20 mouse cellular contexts compared by ENCODE assay signal in genomic region chr2:145396579-145396978, GRCm38 (mm10).
A peak's percentile ranks its signal among the peaks of the same experiment; 100 is the strongest.
DNase-seq lines count a peak whose midpoint lies in the region; ATAC-seq and TF ChIP-seq lines count a peak whose summit lies in the region.
"Had no signal": no experiment of that assay in that cellular context is flagged by ENCODE, and none has a peak within 500 bp of the region (broad histone marks: within the 10 kb centered on the region; RNA-seq: fewer than 3 reads in every experiment).

No protein-coding gene starts in this region.

- 50% methylated on average over 7 of the region's 7 CpGs for WGBS in cerebellum, adult 2 months
- WGBS in midbrain, embryonic 14.5 days: 36% methylated on average over 7 of the region's 7 CpGs

- no peak overlapping the region for H3K9ac ChIP-seq in midbrain, embryonic 14.5 days (replicated peaks; ENCODE audit: low read length)
- H3K9ac ChIP-seq: forebrain, embryonic 15.5 days; intestine, embryonic 15.5 days; limb, embryonic 13.5 days; liver, postnatal 0 days; neural tube, embryonic 13.5 days had no signal

- H3K36me3 ChIP-seq in midbrain, embryonic 14.5 days (ENCODE audit: control insufficient read depth, insufficient read depth, low read length): no peaks in the 10 kb centered on the region
- H3K36me3 ChIP-seq: forebrain, embryonic 15.5 days; intestine, embryonic 15.5 days; limb, embryonic 13.5 days; neural tube, embryonic 13.5 days had no signal

- no peak overlapping the region for H3K4me2 ChIP-seq in midbrain, embryonic 14.5 days (ENCODE audit: low read length)
- H3K4me2 ChIP-seq: forebrain, embryonic 15.5 days; intestine, embryonic 15.5 days; limb, embryonic 13.5 days; neural tube, embryonic 13.5 days had no signal

- peaks cover 4% of the 10 kb centered on the region; the same call in 1 of the 2 replicates for H3K4me1 ChIP-seq in cerebellum, adult 2 months (ENCODE audit: control insufficient read depth, insufficient read depth, low read length)
- H3K4me1 ChIP-seq in midbrain, embryonic 14.5 days (ENCODE audit: control insufficient read depth, insufficient read depth, low read length): peaks cover 9% of the 10 kb centered on the region; the same call in 1 of the 2 replicates
- H3K4me1 ChIP-seq: intestine, embryonic 15.5 days had no signal

- peak; percentile 35 to 51 for DNase-seq in cerebellum, postnatal 14 days
- no peak for DNase-seq in cerebellum, adult 2 months
- DNase-seq in left cerebral cortex, postnatal 4 days: peak; percentile 48
- no peak for DNase-seq in left cerebral cortex, adult 11 months (ENCODE audit: low spot score)
- DNase-seq in forelimb bud, embryonic 11.5 days (ENCODE audit: low read depth, low spot score): peak; percentile 28
- DNase-seq in midbrain, embryonic 14.5 days: peak; percentile 41
- no peak for DNase-seq in thymus, adult 18-20 months
- no peak for DNase-seq in gastrocnemius, postnatal 36 days
- DNase-seq: adrenal gland, postnatal 25 days; cerebellum, adult 11 months; gastrocnemius, postnatal 14 days; kidney, postnatal 4 days; layer of hippocampus, postnatal 36 days; liver, postnatal 0 days; right cerebral cortex, adult 18-20 months had no signal

- intact Hi-C loops in left cerebral cortex, postnatal 4 days (cut with DNase I): no loop called here
- intact Hi-C loops in gastrocnemius, postnatal 36 days (cut with DNase I): no loop called here

- no peaks in the 10 kb centered on the region for H3K9me3 ChIP-seq in midbrain, embryonic 14.5 days (ENCODE audit: control insufficient read depth, low read length)
- H3K9me3 ChIP-seq: forebrain, embryonic 15.5 days; intestine, embryonic 15.5 days; limb, embryonic 13.5 days; neural tube, embryonic 13.5 days had no signal

- TF ChIP-seq POLR2A in cerebellum, adult 2 months (IDR thresholded peaks at IDR 0.05; ENCODE audit: borderline replicate concordance, insufficient read depth, low read length): no peak

- ATAC-seq in midbrain, embryonic 14.5 days (ENCODE audit: low FRiP score, low TSS enrichment): peak; percentile 38; the same call in 1 of the 2 replicates
- ATAC-seq: forebrain, embryonic 15.5 days; intestine, embryonic 15.5 days; liver, postnatal 0 days had no signal

- no peak for TF ChIP-seq CTCF in cerebellum, adult 2 months (IDR thresholded peaks at IDR 0.05; ENCODE audit: borderline replicate concordance, insufficient read depth, low read depth, low read length)

- H3K27ac ChIP-seq in cerebellum, adult 2 months (ENCODE audit: insufficient read depth, low read length): no peak overlapping the region
- peak overlapping the region; percentile 14; the same call in 1 of the 2 replicates for H3K27ac ChIP-seq in midbrain, embryonic 14.5 days (replicated peaks; ENCODE audit: low read depth, low read length)
- H3K27ac ChIP-seq: forebrain, embryonic 15.5 days; intestine, embryonic 15.5 days; limb, embryonic 13.5 days; macrophage had no signal

- H3K4me3 ChIP-seq in cerebellum, adult 2 months (replicated peaks; ENCODE audit: insufficient read depth, low read depth, low read length): no peak overlapping the region
- no peak overlapping the region for H3K4me3 ChIP-seq in midbrain, embryonic 14.5 days (replicated peaks; ENCODE audit: low read depth, low read length)
- H3K4me3 ChIP-seq: forebrain, embryonic 15.5 days; intestine, embryonic 15.5 days; limb, embryonic 13.5 days; neural tube, embryonic 13.5 days had no signal

- H3K27me3 ChIP-seq in cerebellum, adult 2 months (ENCODE audit: control insufficient read depth, insufficient read depth, low read length): no peaks in the 10 kb centered on the region
- H3K27me3 ChIP-seq in midbrain, embryonic 14.5 days (ENCODE audit: control insufficient read depth, insufficient read depth, low read length): no peaks in the 10 kb centered on the region
- H3K27me3 ChIP-seq: forebrain, embryonic 15.5 days; intestine, embryonic 15.5 days; limb, embryonic 13.5 days; neural tube, embryonic 13.5 days had no signal

Comparison
In these comparisons a context has a peak if more than half of its experiments do, and no peak if none do; other contexts are left out.
1. DNase-seq: peak in cerebellum, postnatal 14 days (2 of 2), left cerebral cortex, postnatal 4 days (single experiment), forelimb bud, embryonic 11.5 days (single experiment) and midbrain, embryonic 14.5 days (single experiment); none in cerebellum, adult 2 months (0 of 2), left cerebral cortex, adult 11 months (single experiment), thymus, adult 18-20 months (0 of 2) and gastrocnemius, postnatal 36 days (0 of 2).